Mouse (Mus musculus) lung, embryonic 15.5 days (tissue): ENCODE data around the gene Btn2a2. TPM values are rescaled to one million over a fixed set of nuclear protein-coding genes. Genes with fewer than 3 reads are reported as not detected.
A peak's percentile ranks its signal among the peaks of the same experiment; 100 is the strongest.

Source experiments
- ATAC-seq: fragments of 200-750 bp; cut with Nextera tagmentation; 2 replicates; pipeline ENCODE4 v1.8.0; 2017; ENCODE audit warnings: moderate number of reproducible peaks, borderline replicate concordance; ENCODE audit not compliant: low FRiP score, low TSS enrichment; ENCODE audit errors: extremely low read depth
- H3K27ac ChIP-seq: fragments of 300-500 bp; sonication (generic); 2 replicates; pipeline ENCODE4 v1.5.1; 2015; ENCODE audit warnings: moderate library complexity, mild to moderate bottlenecking, inconsistent platforms
- H3K27me3 ChIP-seq: fragments of 300-500 bp; sonication (generic); 2 replicates; pipeline ENCODE4 v1.6.1; 2015; ENCODE audit warnings: inconsistent platforms
- H3K36me3 ChIP-seq: fragments of 300-500 bp; sonication (generic); 2 replicates; pipeline ENCODE4 v1.6.1; 2015; ENCODE audit warnings: inconsistent platforms
- H3K4me1 ChIP-seq: fragments of 300-500 bp; sonication (generic); 2 replicates; pipeline ENCODE4 v1.6.1; 2015; ENCODE audit warnings: inconsistent platforms
- H3K4me2 ChIP-seq: fragments of 300-500 bp; sonication (generic); 2 replicates; pipeline ENCODE4 v1.6.1; 2015; ENCODE audit warnings: inconsistent platforms, mild to moderate bottlenecking, moderate library complexity
- H3K4me3 ChIP-seq: fragments of 300-500 bp; sonication (generic); 2 replicates; pipeline ENCODE4 v1.5.1; 2015; ENCODE audit warnings: mild to moderate bottlenecking, inconsistent platforms
- H3K9ac ChIP-seq: fragments of 300-500 bp; sonication (generic); 2 replicates; pipeline ENCODE4 v1.6.1; 2015; ENCODE audit warnings: inconsistent platforms
- H3K9me3 ChIP-seq: fragments of 300-500 bp; sonication (generic); 2 replicates; pipeline ENCODE4 v1.6.1; 2016; ENCODE audit warnings: inconsistent platforms
- WGBS: fragments of 180-500 bp; shearing (Covaris S2); methylation state at CpG from one replicate; pipeline ENCODE4 v1.1.7; 2015; 5-methylcytosine and 5-hydroxymethylcytosine counted together
- polyA plus RNA-seq: library from polyadenylated mRNA; unstranded; fragments of >200 nt; fragmentation: Nextera tagmentation; extraction: Ambion mirVana; gene quantifications from 2 replicates; pipeline ENCODE4 v1.2.1, GENCODE M21; 2015

The Btn2a2 gene
- polyA plus RNA-seq, 1 experiment from 2014 or later = 0.16 TPM

DNA sequence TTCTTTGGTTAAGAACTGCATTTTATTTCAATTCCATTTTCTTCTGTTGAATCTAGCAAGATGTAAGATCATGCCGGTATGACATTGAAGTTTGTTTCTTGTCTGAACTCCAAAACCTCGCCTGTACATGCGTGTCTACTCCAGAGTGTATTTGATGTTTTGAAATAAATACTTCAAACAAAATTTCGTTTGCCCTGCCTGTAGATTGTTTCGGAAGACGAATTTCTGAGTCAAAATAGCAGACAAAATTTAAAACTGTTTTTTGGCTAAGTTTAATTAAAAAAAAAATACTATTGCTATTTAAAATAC lies 29.6 kb upstream of the Btn2a2 start:
- WGBS = under 1% methylated on average over 6 of the region's 6 CpGs
- no peak overlapping the region; the same call in 1 of the 2 replicates for H3K27ac ChIP-seq
- peak overlapping the region; percentile 55 for H3K4me3 ChIP-seq
- H3K4me1 ChIP-seq = peaks cover 15% of the 10 kb centered on the region; the same call in 1 of the 2 replicates
- no peaks in the 10 kb centered on the region for H3K9me3 ChIP-seq
- peak overlapping the region; percentile 89 for H3K4me2 ChIP-seq
- no peaks in the 10 kb centered on the region for H3K27me3 ChIP-seq
- peak overlapping the region; percentile 24; the same call in 1 of the 2 replicates for H3K9ac ChIP-seq
- no peaks in the 10 kb centered on the region for H3K36me3 ChIP-seq
- no peak for ATAC-seq

DNA sequence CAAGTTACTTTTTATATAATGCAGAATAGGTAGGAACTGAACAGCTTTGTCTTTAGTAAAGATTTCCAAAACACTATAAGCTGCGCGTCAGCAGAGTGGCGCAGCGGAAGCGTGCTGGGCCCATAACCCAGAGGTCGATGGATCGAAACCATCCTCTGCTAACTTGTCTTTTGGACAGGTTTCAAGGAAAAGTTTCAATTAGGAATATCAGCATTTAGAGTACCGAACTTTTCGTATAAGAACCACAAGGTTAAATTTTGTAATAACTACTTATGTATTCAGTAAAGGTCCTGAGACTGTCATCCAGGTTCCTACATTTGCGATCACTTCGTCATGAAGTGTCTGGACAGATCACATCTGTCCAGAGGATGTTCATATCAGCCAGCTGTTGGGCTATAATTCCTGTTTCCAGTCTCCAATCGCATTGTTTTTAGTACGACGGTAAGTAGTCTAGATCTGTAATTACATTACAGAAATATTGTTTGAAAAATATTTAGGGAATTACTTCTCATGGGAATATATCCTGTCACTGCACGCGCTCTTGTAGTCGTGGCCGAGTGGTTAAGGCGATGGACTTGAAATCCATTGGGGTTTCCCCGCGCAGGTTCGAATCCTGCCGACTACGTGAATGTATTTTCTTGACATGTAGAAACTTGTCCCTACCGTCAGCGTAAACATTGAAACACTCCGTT lies 29.1 kb upstream of the Btn2a2 start:
- peaks cover 15% of the 10 kb centered on the region; the same call in 1 of the 2 replicates for H3K4me1 ChIP-seq
- H3K9ac ChIP-seq = peak overlapping the region; percentile 36; the same call in 1 of the 2 replicates
- WGBS = under 1% methylated on average over 27 of the region's 27 CpGs
- no peaks in the 10 kb centered on the region for H3K36me3 ChIP-seq
- H3K27me3 ChIP-seq = no peaks in the 10 kb centered on the region
- H3K9me3 ChIP-seq = no peaks in the 10 kb centered on the region
- peak overlapping the region; percentile 55 for H3K4me3 ChIP-seq
- ATAC-seq = peak; percentile 87
- H3K27ac ChIP-seq = peak overlapping the region; percentile 81
- peak overlapping the region; percentile 89 for H3K4me2 ChIP-seq

DNA sequence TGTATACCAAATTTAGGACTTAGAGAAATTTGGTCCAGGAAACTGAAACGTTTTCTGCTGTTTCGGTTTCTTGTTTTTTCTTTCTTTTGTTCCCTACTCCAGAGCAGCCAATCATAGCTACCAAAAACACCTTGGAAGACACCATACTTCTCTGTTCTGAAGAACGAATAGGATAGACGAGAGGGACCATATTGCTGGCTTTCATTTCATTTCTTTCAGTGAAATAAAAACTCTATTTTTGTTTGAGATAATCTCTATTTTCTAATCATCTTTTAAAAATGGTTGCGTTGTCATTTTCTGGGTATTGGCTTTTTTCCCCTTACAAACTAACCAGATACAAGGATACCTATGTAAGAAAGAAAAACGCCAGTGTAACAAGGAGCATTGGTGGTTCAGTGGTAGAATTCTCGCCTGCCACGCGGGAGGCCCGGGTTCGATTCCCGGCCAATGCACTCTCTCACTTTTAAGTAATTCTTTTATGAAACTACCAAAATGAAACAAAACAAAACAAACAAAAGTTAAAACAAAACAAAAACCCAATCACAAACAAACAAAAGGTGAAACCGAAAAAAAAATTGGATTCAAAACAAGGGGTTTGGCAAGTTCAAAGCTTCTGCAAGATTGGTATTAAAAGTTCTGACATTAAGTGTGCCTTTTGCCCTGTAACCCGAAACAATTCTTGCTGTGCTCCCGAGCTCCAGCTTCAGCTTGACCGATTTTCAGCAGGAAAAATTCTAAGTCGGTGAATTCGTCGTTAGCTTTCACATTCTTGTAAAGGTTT lies 28.4 kb upstream of the Btn2a2 start:
- peak; percentile 64; the same call in 1 of the 2 replicates for ATAC-seq
- Histone ChIP-seq H3K36me3 (no peaks in the 10 kb centered on the region), H3K4me3 (peak overlapping the region; percentile 55), H3K27me3 (no peaks in the 10 kb centered on the region), H3K9me3 (no peaks in the 10 kb centered on the region), H3K27ac (peak overlapping the region; percentile 81), H3K4me1 (peaks cover 15% of the 10 kb centered on the region; the same call in 1 of the 2 replicates), H3K4me2 (peak overlapping the region; percentile 89), H3K9ac (peak overlapping the region; percentile 36; the same call in 1 of the 2 replicates)
- under 1% methylated on average over 19 of the region's 19 CpGs for WGBS

DNA sequence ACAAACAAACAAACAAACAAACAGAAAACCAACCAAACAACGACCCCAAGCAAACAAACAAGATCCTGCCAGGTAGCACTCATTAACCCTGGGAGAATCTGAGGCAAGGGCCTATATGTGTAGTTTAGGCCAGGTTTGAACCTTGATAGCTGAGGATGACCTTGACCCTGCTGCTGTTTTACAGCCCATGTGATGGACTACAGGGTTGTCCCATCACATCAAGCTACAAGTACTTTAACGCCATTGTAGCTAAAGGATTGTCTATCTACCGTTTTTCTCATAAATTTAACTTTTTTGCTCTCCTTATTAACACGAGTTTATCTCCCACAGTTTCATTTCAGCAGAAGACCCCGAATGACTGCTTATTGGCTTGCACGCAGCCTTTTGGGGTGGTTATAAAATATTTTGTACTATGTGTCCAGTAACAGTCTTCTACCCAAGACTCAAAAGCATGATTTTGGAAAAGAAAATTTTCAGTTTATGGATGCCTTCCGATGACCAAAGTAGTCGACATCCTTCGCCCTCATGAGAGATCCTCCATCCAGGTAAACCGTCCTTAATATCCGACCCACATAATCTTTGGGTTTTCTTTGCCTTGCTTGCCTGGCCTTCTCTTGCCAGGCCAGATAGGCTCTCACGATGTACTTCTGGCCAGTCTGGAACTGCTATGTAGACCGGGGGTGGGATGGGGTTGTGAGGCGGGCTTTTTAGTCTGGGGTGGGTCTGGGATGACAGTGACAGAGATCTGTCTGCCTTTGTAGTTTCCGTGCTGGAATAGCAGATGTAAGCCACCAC lies 27.4 kb upstream of the Btn2a2 start:
- peak overlapping the region; percentile 55 for H3K4me3 ChIP-seq
- no peaks in the 10 kb centered on the region for H3K27me3 ChIP-seq
- H3K4me2 ChIP-seq = peak overlapping the region; percentile 89
- H3K36me3 ChIP-seq = no peaks in the 10 kb centered on the region
- peaks cover 15% of the 10 kb centered on the region; the same call in 1 of the 2 replicates for H3K4me1 ChIP-seq
- no peaks in the 10 kb centered on the region for H3K9me3 ChIP-seq
- no peak for ATAC-seq
- WGBS = 45% methylated on average over 15 of the region's 15 CpGs
- H3K9ac ChIP-seq = peak overlapping the region; percentile 40; the same call in 1 of the 2 replicates
- peak overlapping the region; percentile 26; the same call in 1 of the 2 replicates for H3K27ac ChIP-seq

DNA sequence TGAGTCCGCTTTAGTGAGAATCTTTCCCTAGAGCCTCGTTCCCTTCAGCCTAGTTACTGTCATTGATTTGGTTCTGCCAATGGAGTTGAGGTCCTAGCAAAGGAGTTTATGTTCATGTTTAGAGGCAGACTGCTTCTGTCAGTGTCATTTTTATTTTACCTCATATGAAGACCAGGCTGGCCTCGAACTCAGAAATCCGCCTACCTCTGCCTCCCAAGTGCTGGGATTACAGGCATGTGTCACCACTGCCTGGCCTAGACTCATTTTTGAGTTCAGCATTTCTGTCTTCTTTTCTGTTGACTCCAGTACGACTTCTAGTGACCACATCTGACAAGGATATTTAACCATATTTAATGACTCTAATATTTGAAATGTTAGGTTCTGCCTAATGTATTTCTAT lies 26.6 kb upstream of the Btn2a2 start:
- ATAC-seq = no peak
- no peaks in the 10 kb centered on the region for H3K27me3 ChIP-seq
- H3K4me2 ChIP-seq = no peak overlapping the region
- no peaks in the 10 kb centered on the region for H3K36me3 ChIP-seq
- H3K9ac ChIP-seq = no peak overlapping the region
- no peak overlapping the region for H3K27ac ChIP-seq
- H3K9me3 ChIP-seq = no peaks in the 10 kb centered on the region
- H3K4me3 ChIP-seq = no peak overlapping the region
- WGBS = 75% methylated on average over 5 of the region's 5 CpGs
- peaks cover 13% of the 10 kb centered on the region for H3K4me1 ChIP-seq

DNA sequence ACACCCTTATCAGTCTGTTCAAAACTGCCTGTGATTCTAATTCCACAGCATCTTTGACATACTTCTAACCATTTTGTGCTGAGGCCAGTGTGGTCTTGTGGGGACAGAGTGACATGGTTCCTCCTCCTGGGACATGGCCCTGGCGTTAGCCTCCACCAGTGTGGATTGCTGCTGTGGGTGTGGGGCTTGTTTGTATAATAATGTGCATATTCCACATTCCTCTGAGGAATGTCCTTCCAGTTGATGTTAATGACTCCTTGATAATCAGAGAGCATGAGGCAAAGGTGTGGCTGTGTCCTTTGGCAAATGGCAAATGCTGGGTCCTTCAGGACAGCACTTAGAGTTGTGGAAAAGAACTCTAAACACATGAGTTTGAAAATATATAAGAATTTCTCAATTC lies 24.9 kb upstream of the Btn2a2 start:
- H3K4me1 ChIP-seq = peaks cover 8% of the 10 kb centered on the region
- H3K36me3 ChIP-seq = no peaks in the 10 kb centered on the region
- H3K9me3 ChIP-seq = no peaks in the 10 kb centered on the region
- no peak overlapping the region for H3K27ac ChIP-seq
- no peak overlapping the region for H3K4me2 ChIP-seq
- H3K4me3 ChIP-seq = no peak overlapping the region
- WGBS = 77% methylated on average over 1 of the region's 1 CpGs
- no peaks in the 10 kb centered on the region for H3K27me3 ChIP-seq
- ATAC-seq = no peak
- no peak overlapping the region for H3K9ac ChIP-seq

DNA sequence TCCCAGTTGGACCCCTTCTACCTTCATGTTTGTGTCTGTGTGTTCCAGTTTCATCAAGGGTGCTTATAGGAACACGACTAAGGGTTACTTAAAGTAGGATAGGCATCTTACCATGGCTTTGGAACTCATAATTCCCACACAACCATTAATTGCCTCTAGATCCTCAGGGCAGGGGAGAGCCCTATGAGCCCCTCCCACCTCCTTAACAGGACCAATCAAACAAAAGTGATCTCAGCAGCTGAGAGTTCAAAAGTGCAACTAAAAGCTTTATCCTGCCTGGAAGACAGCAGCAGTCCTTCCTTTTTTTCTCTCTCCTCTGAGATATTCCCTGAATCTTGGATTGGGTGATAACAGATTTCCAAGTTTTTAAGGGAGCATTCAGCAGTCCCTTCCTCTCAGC lies 21.5 kb upstream of the Btn2a2 start:
- no peaks in the 10 kb centered on the region for H3K9me3 ChIP-seq
- no peak overlapping the region for H3K4me3 ChIP-seq
- no peak for ATAC-seq
- WGBS = 22% methylated on average over 1 of the region's 1 CpGs
- no peak overlapping the region for H3K27ac ChIP-seq
- H3K27me3 ChIP-seq = no peaks in the 10 kb centered on the region
- no peaks in the 10 kb centered on the region for H3K36me3 ChIP-seq
- H3K4me2 ChIP-seq = no peak overlapping the region
- peaks cover 14% of the 10 kb centered on the region for H3K4me1 ChIP-seq
- no peak overlapping the region for H3K9ac ChIP-seq

DNA sequence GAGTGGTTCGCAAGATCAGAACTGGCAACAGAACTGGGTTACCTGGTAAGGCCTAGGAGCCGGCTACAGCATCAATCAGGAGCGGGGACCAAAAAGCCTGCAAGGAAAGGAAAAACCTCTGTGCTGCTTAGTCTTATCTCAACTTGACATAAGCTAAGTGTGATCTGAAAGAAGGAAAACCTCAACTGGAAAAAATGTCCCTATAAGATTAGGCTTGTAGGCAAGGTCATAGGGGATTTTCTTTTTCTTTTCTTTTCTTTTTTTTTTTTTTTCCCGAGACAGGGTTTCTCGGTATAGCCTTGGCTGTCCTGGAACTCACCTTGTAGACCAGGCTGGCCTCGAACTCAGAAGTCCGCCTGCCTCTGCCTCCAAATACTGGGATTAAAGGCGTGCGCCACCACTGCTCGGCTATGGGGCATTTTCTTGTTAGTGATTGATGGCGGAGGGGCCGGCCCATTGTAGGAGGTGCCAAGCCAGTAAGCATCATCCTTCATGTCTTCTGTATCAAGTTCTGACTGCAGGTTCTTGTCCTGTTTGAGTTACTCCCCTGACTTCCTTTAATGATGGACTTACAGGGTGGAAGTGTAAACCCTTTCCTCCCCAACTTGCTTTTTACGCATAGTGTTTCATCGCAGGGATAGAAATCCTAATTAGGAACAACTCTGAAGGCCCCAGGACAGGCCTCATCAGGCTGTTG lies 18.3 kb upstream of the Btn2a2 start:
- ATAC-seq = no peak
- H3K4me3 ChIP-seq = no peak overlapping the region
- peaks cover 20% of the 10 kb centered on the region for H3K4me1 ChIP-seq
- H3K9me3 ChIP-seq = no peaks in the 10 kb centered on the region
- H3K4me2 ChIP-seq = 0 out of 2 replicates have a peak overlapping the region, but pooled peaks have one; percentile 58
- whole genome bisulfite sequencing = 41% methylated on average over 14 of the region's 14 CpGs
- H3K27ac ChIP-seq = no peak overlapping the region
- H3K9ac ChIP-seq = no peak overlapping the region
- no peaks in the 10 kb centered on the region for H3K36me3 ChIP-seq
- H3K27me3 ChIP-seq = no peaks in the 10 kb centered on the region

DNA sequence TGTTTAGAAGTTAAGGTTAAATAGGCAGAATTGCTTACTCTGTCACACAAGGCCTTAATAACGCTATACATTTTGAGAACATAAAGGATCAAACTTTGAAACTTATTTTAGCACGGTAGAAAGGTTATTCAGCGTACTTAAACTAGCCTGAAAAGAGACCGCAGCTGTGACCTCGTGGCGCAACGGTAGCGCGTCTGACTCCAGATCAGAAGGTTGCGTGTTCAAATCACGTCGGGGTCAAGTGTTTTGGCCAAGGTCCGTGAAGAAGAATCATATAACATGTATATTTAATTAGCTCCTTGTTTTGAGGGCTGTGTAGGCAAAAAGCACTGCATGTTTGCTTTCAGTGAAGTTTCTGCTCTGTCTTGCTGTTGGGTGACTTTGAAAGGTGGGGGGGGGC lies 17.7 kb upstream of the Btn2a2 start:
- no peaks in the 10 kb centered on the region for H3K9me3 ChIP-seq
- H3K4me1 ChIP-seq = peaks cover 26% of the 10 kb centered on the region
- H3K27me3 ChIP-seq = no peaks in the 10 kb centered on the region
- no peak overlapping the region for H3K9ac ChIP-seq
- no peaks in the 10 kb centered on the region for H3K36me3 ChIP-seq
- WGBS = 5% methylated on average over 13 of the region's 13 CpGs
- ATAC-seq = no peak
- H3K27ac ChIP-seq = no peak overlapping the region
- peak overlapping the region; percentile 58 for H3K4me2 ChIP-seq
- peak overlapping the region; percentile 27 for H3K4me3 ChIP-seq

DNA sequence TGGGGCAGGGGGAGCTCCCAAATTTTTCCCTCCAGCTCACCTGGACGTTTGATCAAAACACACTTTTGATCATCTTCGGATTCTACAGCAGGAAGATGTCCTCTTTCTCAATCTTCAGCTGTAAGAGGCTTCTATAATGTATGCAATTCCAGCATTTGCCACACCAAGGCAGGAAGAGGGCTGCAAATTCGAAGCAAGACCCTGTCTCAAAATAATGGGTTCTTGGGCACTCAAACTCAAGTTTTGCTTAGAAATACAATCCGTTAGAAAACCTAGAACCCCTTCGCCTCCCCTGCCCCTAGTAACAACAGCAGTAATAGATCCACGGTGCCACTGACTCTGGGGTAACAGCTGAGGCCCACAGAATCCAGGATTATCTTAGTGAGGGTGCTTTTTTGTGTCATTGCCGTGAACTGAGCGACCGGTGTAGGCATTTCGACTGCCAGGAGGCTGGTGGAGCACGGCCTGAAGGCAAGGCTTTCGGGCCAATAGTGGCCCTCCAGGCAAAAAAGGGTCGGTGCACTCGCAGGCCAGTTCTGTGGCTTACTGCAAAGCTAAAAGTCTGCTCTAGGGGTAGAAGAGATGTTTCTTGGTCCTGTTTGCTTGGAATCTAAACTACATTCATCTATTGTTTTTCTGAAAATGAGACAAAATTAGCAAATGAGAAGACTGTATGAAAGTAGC lies 17.1 kb upstream of the Btn2a2 start:
- Histone ChIP-seq H3K36me3 (no peaks in the 10 kb centered on the region), H3K9ac (peak overlapping the region; percentile 7; the same call in 1 of the 2 replicates), H3K4me3 (peak overlapping the region; percentile 27), H3K27me3 (no peaks in the 10 kb centered on the region), H3K4me2 (peak overlapping the region; percentile 58), H3K9me3 (no peaks in the 10 kb centered on the region), H3K4me1 (peaks cover 26% of the 10 kb centered on the region), H3K27ac (peak overlapping the region; percentile 33; the same call in 1 of the 2 replicates)
- 10% methylated on average over 14 of the region's 14 CpGs for WGBS
- ATAC-seq = no peak

DNA sequence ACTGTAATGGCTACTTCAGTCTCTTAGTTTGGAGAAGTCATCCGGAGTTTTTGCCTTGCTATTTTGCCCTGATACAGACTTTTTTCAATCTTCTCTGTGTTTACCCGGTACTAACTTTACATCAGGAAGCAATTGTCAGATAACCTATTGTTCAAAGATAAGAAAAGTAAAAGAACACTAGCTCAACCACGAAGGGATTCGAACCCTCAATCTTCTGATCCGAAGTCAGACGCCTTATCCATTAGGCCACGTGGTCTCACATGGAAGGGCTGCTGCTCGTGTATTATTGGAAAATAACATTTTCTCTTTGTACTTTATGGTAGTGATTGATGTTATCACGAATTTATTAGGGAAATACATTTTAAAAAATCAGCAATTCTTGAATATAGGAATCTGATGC lies 15.1 kb upstream of the Btn2a2 start:
- Histone ChIP-seq H3K9ac (no peak overlapping the region), H3K4me3 (no peak overlapping the region), H3K9me3 (no peaks in the 10 kb centered on the region), H3K27me3 (no peaks in the 10 kb centered on the region), H3K4me1 (peaks cover 28% of the 10 kb centered on the region), H3K36me3 (no peaks in the 10 kb centered on the region), H3K4me2 (no peak overlapping the region), H3K27ac (no peak overlapping the region)
- WGBS = 6% methylated on average over 9 of the region's 9 CpGs
- ATAC-seq = no peak
